Mouse (Mus musculus) gastrocnemius, postnatal 4 days (tissue): ENCODE data around the gene Lrrc59. TPM values are rescaled to one million over a fixed set of nuclear protein-coding genes. Genes with fewer than 3 reads are reported as not detected.
"Not testable (repeated sequence)": the region's sequence is repeated elsewhere in the genome, so short reads cannot be mapped to it uniquely, and the experiment has no call there.

Experiments used
- DNase-seq, 2 experiments: peaks; one replicate each; pipeline ENCODE4 v3.0.0; 2021 to 2022; ENCODE audit warnings: low spot score in 2 of 2, mixed read lengths in 2 of 2
- total RNA-seq, 2 experiments: library from RNA; stranded (reverse); gene quantifications; 2 replicates each; pipeline ENCODE4 v1.2.3; 2021

Gene Lrrc59
- total RNA-seq, 2 experiments from 2014 or later: 68.8 to 72.2 TPM

DNA sequence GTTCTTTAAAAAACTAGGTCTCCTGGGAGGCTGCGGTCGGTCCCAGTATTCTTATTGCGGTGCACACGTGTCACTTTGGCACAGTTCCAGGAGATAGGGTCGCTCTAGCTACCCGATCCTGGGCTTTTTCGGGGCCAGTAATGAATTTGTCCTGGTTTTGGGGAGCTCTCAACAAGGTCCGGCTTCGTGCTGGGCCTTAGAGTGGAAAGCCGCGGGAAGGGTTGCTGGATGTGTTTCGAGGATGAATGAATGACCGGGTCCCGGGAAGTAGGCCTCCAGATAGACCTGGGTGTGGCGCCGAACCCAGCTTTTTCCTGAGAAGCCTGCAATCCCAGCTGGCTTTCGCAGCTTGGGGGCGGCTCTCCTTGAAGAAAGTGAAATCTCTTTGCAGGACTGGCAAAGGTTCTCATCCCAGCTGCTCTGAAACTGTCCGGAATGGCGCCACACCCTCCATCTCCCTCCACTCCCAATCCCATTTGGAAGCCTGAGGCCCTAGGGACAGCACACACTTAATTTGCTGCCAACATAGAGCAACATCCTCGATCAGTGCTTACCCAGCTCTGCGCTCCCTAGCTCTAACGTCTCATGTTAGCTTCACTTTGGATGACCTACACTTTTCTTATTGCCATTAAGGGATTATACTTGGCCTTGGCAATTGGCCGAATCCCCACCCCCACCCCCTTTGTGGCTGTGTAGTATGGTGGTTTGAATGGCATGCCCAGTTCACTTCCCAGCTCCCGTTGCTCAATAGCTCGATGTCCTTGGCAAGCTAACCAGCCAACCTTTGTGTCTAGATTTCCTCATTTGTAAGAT, 838 bp downstream of the Lrrc59 start:
- DNase-seq: peak in 1 of 2 experiments; percentile 50

DNA sequence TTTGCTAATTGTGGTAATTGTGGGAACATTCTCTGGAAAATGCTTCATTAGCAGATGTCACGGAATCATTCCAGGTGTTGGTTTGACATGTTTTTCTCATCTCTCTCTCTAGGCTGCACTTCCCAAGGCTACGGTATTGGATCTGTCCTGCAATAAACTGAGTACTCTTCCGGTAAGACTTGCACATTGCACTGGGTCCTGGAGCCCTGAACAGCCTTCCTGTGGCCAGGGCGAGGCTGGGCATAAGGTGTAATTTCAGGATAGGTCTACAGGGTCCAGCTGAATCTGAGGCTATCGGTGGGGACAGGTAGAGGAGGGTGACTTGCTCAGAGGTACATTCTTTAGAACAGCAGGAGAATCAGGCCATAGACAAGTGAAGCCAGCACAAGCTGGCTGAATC, 2.4 kb downstream of the Lrrc59 start:
- no peak for DNase-seq

DNA sequence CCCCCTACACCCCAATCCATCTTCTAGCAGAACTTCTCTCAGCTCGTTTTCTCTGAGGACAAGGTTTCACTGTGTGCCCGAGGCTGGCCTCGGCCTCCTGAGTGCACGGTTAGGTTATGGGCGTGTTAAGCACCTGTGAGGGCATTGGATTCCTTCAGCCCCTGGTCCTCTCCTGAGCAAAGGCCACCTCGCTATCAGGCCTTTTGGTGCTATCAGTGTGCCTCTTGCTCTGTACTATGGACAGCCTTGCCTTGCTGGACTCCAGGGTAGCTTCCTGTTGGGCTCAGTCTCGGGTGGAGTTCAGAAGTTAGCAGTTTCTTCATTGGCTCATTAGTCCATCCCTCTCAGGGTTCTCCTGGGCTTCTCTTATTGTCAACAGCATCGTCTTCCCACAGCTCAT, 3.4 kb downstream of the Lrrc59 start:
- no peak for DNase-seq

DNA sequence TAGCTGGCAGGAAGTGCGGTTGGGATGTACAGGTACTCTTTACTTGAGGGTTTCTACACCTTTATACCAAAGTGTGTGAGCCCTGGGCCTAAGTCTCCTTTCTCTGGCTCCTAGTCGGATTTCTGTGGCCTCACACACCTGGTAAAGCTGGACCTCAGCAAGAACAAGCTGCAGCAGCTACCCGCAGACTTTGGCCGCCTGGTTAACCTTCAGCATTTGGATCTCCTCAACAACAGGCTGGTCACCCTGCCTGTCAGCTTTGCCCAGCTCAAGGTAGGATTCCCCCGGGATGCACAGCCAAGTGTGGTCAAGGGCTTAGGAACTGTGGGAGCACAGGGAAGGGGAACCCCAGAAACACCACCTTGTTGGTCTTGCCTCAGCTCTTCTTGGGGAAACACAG, 4.9 kb downstream of the Lrrc59 start:
- no peak for DNase-seq

DNA sequence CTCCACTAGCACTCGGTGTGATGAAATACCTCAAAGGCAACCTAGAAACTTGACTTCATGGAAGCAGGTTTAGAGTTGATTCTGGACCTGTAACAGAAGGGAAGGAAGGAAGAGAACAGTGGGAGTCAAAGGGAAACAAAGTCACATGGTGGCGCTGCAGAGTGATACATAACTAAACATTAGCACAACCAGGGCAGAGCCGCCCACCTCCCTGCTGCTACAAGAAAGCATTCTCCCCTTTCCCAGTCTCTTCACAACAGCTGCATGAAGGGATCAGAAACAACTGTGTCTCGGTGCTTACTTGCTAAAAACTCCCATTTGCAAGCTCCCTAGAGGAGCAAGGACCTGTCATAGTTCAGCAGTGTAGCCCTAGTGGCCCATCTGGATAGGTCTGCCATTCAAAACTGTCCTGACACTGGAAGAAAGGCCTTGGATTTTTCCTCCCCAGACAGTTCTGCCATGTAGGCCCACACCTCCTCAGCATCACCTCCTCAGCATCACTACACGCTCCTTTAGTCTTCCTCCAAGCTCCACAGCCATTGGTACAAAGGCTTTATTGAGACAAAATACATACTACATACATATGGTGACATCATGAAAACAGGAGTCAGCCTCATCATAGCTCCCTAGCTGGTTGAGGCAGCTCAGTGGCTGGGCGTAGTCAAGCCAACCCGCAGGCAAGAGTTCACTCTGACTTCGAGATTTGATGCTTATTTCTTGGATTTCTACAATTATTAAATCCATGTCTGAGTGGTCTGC, 15.1 kb downstream of the Lrrc59 start:
- no peak for DNase-seq

GRCm38 (mm10) chr11:94646457-94646856, 16.9 kb downstream of the Lrrc59 start:
- no peak for DNase-seq

- not testable (repeated sequence) for DNase-seq
Observed at GRCm38 (mm10) chr11:94651241-94651640, 21.7 kb downstream of the Lrrc59 start.

DNA sequence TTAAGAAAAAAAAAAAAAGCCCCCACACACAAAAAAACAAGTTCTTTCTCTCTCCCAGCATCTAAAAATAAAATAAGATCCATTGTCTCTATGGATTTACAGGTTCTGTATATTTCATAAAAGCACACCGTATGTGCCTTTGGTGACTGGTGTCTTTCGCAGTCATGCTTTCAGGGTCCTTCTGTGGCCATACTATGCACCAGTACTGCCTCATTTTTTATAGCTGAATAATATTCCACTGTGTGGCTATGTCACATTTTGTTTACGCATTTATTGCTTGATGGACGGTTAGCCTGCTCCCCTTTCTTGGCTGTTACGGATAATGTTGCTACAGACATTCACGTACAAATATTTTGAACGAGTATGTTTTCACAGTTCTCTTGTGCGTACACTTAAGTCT, 23.4 kb downstream of the Lrrc59 start:
- DNase-seq: no peak

DNA sequence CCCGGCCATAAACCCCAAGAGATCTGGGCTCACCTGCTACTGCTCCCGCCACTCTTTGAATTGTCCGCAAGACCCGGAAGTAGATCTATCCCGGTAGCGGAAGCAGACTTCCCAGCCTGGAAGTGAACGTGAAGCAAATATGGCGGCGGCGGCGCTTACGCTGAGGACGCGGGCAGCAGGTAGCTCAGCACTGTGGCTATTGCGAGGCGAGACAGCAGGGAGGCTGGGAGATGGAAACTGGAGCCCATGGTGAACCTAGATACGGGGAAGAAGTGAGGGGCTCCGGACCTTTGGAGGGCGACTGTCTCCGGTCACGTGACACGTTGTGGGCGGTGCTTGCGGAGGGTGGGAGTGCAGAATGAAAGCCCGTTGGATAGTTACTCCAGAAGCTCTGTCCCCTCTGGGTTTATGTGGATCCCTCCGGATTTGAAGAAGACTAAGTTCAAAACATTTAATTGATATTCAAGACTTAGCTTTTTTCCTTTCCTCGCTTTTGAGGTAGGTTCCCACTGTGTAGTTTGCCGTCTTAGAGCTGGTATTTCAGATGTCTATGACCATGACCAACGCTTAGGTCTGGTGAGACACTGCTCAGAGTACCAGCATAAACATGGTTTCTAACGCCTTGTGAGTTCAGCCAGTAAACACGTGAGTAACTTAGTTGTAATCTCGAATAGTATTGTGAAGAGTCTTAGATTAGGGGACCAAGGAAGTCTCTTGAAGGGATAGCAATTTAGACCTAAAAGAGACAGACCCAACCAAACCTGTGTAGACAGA, 24.3 kb downstream of the Lrrc59 start, which contains the start of the genes Mrpl27 and Eme1:
Gene Mrpl27, plus strand, starts transcription at position 105 of the 774 bp plus-strand sequence.
Gene Eme1, minus strand, starts transcription at position 302 of the 774 bp plus-strand sequence.
- peak; percentile 74 to 86 for DNase-seq

DNA sequence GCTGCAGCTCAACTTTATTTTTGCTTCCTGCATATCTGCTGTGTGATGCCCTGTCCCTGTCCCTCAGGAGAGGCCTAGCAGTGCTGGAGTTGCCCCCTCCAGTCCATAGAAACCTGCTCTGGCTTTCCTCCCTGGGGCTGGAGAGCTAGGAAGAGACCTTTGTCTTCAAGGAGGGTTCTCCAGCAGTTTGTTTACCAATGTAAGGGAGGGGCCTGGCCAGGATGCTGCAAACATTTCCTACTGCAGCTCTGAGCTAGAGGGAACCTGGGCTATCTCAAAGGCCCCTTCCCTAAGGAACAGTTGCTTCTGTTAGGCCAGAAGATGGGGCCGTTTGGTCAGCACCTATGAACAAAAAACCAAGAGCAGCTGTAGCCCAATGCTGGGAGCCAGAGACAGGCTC, 31.8 kb downstream of the Lrrc59 start:
- DNase-seq: no peak

DNA sequence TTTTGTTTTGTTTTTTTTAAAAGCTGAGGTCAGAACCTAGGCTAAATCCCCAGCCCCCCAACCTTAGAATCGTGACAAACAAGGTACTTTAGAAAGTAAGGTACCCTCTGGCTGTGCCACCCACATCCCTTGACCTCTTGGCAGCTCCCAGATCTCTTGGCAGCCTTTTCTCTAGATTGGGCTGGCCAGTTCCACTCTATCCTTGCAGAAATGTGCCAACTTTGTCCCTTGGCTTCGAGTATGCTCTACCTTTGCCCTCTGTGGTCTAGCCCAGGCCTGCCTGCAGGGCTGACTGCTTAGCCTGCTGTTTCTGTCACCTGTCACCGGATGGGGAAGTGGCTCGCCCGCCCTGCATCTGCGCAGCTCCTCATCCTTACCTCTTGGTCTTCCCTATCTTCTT, 35.7 kb downstream of the Lrrc59 start:
- no peak for DNase-seq

DNA sequence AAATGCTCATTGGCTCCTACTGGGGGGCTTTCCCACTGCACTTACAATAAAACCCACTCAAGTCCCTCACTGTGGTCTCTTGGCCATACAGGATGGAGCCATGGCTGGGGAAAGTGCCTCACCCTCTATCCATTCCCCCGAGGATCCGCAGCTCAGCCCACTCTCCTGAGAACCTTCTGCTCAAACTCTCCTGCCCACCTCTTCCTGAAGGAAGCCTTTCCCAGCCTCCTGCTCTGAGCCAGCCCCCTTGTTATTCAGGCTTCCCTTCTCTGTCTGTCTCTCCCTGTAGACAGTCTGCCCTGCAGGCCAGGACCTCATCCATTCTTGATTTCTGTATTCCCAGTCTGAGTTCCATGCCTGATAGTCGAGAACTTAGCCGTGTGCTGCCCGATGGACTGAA, 45.4 kb downstream of the Lrrc59 start:
- DNase-seq: no peak

- DNase-seq: no peak
Observed at GRCm38 (mm10) chr11:94675446-94675845, 45.9 kb downstream of the Lrrc59 start.

- no peak for DNase-seq
Observed at GRCm38 (mm10) chr11:94676308-94676707, 46.7 kb downstream of the Lrrc59 start.

GRCm38 (mm10) chr11:94676754-94677606, 47.4 kb downstream of the Lrrc59 start, which contains the start of gene Xylt2:
Gene Xylt2 (minus strand): TSS chr11:94677515.
- peak; percentile 86 to 91 for DNase-seq

DNA sequence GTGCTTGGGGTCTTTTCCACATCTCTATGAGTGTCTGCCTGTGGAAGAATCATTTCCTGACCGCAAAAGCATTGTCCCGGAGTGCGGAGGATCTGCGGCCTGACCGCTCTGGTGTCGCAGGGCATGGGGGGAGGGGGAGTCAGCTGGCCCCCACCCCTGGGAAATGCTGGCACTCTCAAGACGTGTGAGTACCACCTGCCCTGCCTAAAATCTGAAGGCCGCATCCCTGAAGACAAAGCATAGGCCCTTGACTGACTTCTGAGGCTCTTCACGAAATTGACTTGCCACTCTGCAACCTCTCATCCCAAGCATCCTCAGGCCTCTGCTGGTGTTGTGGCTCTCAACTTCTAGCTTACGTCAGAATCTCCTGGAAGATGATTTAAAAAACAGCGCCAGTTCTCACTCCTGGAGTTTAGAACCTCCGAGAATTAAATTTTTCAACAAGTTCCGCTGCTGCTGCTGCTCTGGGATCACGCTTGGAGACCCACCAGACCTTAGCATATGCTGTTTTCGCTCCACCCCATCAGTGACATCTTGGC, 48.1 kb downstream of the Lrrc59 start:
- no peak for DNase-seq

GRCm38 (mm10) chr11:94680639-94681038, 51.1 kb downstream of the Lrrc59 start:
- no peak for DNase-seq

DNA sequence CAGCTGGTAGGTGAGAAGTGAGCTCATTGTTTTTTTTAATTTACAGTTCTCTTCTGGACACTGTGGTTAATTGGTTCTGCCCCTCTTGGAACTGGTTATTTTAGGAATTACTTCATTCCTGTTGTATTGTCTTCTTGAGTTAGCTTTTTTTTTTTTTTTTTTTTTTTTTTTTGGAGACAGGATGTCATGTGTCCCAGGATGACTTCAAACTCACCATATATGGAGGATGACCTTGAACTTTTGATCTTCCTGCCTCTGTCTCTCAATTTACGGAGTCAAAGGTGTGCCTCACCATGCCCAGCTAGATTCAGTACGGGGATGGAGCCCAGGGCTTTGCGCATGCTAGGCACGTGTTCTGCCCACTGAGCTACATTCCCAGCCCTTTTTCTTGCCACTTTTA, 52.1 kb downstream of the Lrrc59 start:
- DNase-seq: no peak

- no peak for DNase-seq
Observed at GRCm38 (mm10) chr11:94682427-94682826, 52.9 kb downstream of the Lrrc59 start.

DNA sequence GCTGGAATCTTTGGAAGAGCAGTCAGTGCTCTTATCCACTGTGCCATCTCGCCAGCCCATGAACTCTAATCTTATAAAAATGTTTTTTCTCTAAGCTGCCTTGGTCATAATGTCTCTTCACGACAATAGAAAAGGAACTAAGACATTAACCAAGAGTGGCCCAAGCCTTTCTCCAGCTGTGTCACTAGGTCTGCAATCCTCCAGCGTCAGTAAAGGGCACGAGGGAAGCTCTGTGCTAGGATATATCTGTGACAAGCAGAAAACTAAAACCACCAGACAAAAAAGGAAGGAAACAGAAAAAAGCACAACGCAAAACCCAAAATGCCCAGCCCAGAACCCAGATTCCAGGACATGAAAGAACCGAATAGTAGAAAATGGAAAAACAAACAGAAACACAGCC, 57.6 kb downstream of the Lrrc59 start:
- DNase-seq: no peak
